ENCODE assay signal across 16 mouse cellular contexts in the genomic region with DNA sequence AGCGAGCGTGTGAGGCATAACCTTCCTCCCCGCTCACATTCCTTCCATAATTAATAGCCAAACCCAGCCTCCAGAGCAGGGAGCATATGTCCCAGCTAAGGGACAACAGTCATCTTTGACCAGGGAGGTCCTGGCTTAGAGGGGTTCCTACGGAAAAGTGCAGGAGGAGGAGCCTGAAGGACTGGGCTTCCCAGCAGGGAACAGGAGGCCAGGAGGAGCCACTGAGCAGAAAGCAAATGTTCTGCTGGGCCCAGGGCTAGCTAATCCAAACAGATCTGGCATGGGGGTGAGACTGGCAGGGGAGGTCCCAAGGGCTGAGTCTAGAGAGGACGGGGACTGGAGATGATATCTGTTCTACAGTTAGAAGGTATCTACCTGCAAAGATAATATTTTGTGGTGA. TPM values are rescaled to one million over a fixed set of nuclear protein-coding genes. Genes with fewer than 3 reads are reported as not detected.
DNase-seq lines count a peak whose midpoint lies in the region; ATAC-seq and TF ChIP-seq lines count a peak whose summit lies in the region.
"Had no signal": no experiment of that assay in that cellular context is flagged by ENCODE, and none has a peak within 500 bp of the region (broad histone marks: within the 10 kb centered on the region; RNA-seq: fewer than 3 reads in every experiment).

No protein-coding gene starts in this region.

- DNase-seq in embryonic facial prominence, embryonic 11.5 days (ENCODE audit: low spot score): no peak
- no peak for DNase-seq in embryonic facial prominence, embryonic 10.5 days (ENCODE audit: low spot score)
- peak; percentile 44 for DNase-seq in kidney, postnatal 14 days
- peak; percentile 40 for DNase-seq in Muller cell, postnatal 12 days (ENCODE audit: inconsistent ontology term)
- no peak for DNase-seq in embryonic facial prominence, embryonic 14.5 days (ENCODE audit: low spot score)
- no peak for DNase-seq in left cerebral cortex, adult 18-20 months (ENCODE audit: low spot score in 2 of 2)
- no peak for DNase-seq in hindbrain, postnatal 0 days (ENCODE audit: low spot score)
- DNase-seq: adrenal gland, adult 8-10 months; embryo, embryonic 11 days; kidney, postnatal 4 days; liver, embryonic 13.5 days; right cerebral cortex, postnatal 25 days had no signal

- peaks cover 3% of the 10 kb centered on the region; the same call in 1 of the 2 replicates for H3K4me1 ChIP-seq in embryonic facial prominence, embryonic 11.5 days (ENCODE audit: control insufficient read depth, insufficient read depth, low read length)
- peaks cover 17% of the 10 kb centered on the region; the same call in 1 of the 2 replicates for H3K4me1 ChIP-seq in embryonic facial prominence, embryonic 10.5 days
- H3K4me1 ChIP-seq in kidney, embryonic 16.5 days (ENCODE audit: insufficient read depth, low read length): 0 out of 2 replicates have a peak, but pooled peaks cover 5% of the 10 kb centered on the region
- peaks cover 16% of the 10 kb centered on the region for H3K4me1 ChIP-seq in embryonic facial prominence, embryonic 14.5 days (ENCODE audit: control insufficient read depth, insufficient read depth, low read length)
- peaks cover 15% of the 10 kb centered on the region for H3K4me1 ChIP-seq in hindbrain, postnatal 0 days (ENCODE audit: insufficient read depth, low read length)

- 0 out of 2 replicates have a peak overlapping the region, but pooled peaks have one; percentile 9 for H3K9ac ChIP-seq in embryonic facial prominence, embryonic 11.5 days (replicated peaks; ENCODE audit: low read length)
- no peak overlapping the region for H3K9ac ChIP-seq in kidney, embryonic 16.5 days (replicated peaks; ENCODE audit: low read length)
- H3K9ac ChIP-seq in embryonic facial prominence, embryonic 14.5 days (ENCODE audit: low read depth, low read length): 0 out of 2 replicates have a peak overlapping the region, but pooled peaks have one; percentile 14
- H3K9ac ChIP-seq in hindbrain, postnatal 0 days (replicated peaks; ENCODE audit: low read length): no peak overlapping the region
- H3K9ac ChIP-seq: intestine, embryonic 15.5 days; liver, embryonic 13.5 days had no signal

- ATAC-seq in embryonic facial prominence, embryonic 11.5 days (replicated peaks; ENCODE audit: insufficient number of reproducible peaks, low FRiP score, low TSS enrichment, low read depth): no peak
- ATAC-seq in kidney, embryonic 16.5 days (ENCODE audit: low FRiP score, low TSS enrichment): no peak
- no peak for ATAC-seq in embryonic facial prominence, embryonic 14.5 days (ENCODE audit: low read depth)
- ATAC-seq in hindbrain, postnatal 0 days: no peak
- ATAC-seq: intestine, embryonic 15.5 days had no signal

- peaks cover 67% of the 10 kb centered on the region for H3K27me3 ChIP-seq in embryonic facial prominence, embryonic 11.5 days (ENCODE audit: control insufficient read depth, insufficient read depth, low read length)
- peaks cover 100% of the 10 kb centered on the region for H3K27me3 ChIP-seq in embryonic facial prominence, embryonic 10.5 days (replicated peaks; ENCODE audit: low read depth, poor library complexity, severe bottlenecking)
- peaks cover 76% of the 10 kb centered on the region for H3K27me3 ChIP-seq in kidney, embryonic 16.5 days (ENCODE audit: insufficient read depth, low read length)
- no peaks in the 10 kb centered on the region; the same call in 1 of the 2 replicates for H3K27me3 ChIP-seq in embryonic facial prominence, embryonic 14.5 days (replicated peaks; ENCODE audit: control insufficient read depth, insufficient read depth, low read length)
- no peaks in the 10 kb centered on the region for H3K27me3 ChIP-seq in hindbrain, postnatal 0 days (ENCODE audit: insufficient read depth, low read length)

- WGBS in embryonic facial prominence, embryonic 11.5 days: 30% methylated on average over 5 of the region's 5 CpGs
- WGBS in embryonic facial prominence, embryonic 10.5 days: 41% methylated on average over 5 of the region's 5 CpGs
- 30% methylated on average over 5 of the region's 5 CpGs for WGBS in kidney, embryonic 16.5 days
- WGBS in embryonic facial prominence, embryonic 14.5 days: 34% methylated on average over 5 of the region's 5 CpGs
- 38% methylated on average over 5 of the region's 5 CpGs for WGBS in hindbrain, postnatal 0 days

- no peak overlapping the region for H3K4me3 ChIP-seq in embryonic facial prominence, embryonic 11.5 days (ENCODE audit: low read depth, low read length)
- no peak overlapping the region for H3K4me3 ChIP-seq in embryonic facial prominence, embryonic 10.5 days
- no peak overlapping the region for H3K4me3 ChIP-seq in kidney, embryonic 16.5 days (ENCODE audit: low read length)
- no peak overlapping the region for H3K4me3 ChIP-seq in embryonic facial prominence, embryonic 14.5 days (ENCODE audit: low read depth, low read length)
- H3K4me3 ChIP-seq in hindbrain, postnatal 0 days (ENCODE audit: low read length): no peak overlapping the region
- H3K4me3 ChIP-seq: hindbrain, embryonic 10.5 days; intestine, embryonic 15.5 days; liver, embryonic 13.5 days had no signal

- no peak overlapping the region for H3K4me2 ChIP-seq in embryonic facial prominence, embryonic 11.5 days (ENCODE audit: low read depth, low read length)
- H3K4me2 ChIP-seq in kidney, embryonic 16.5 days (replicated peaks; ENCODE audit: low read depth, low read length): no peak overlapping the region
- H3K4me2 ChIP-seq in embryonic facial prominence, embryonic 14.5 days (ENCODE audit: low read depth, low read length): no peak overlapping the region
- no peak overlapping the region for H3K4me2 ChIP-seq in hindbrain, postnatal 0 days (ENCODE audit: low read depth, low read length)
- H3K4me2 ChIP-seq: intestine, embryonic 15.5 days; liver, embryonic 13.5 days had no signal

- no peaks in the 10 kb centered on the region for H3K36me3 ChIP-seq in embryonic facial prominence, embryonic 11.5 days (replicated peaks; ENCODE audit: control insufficient read depth, insufficient read depth, low read depth, low read length)
- H3K36me3 ChIP-seq in embryonic facial prominence, embryonic 10.5 days (replicated peaks): no peaks in the 10 kb centered on the region
- H3K36me3 ChIP-seq in kidney, embryonic 16.5 days (ENCODE audit: insufficient read depth, low read length): no peaks in the 10 kb centered on the region
- H3K36me3 ChIP-seq in embryonic facial prominence, embryonic 14.5 days (ENCODE audit: control insufficient read depth, insufficient read depth, low read length): peaks cover 54% of the 10 kb centered on the region
- no peaks in the 10 kb centered on the region for H3K36me3 ChIP-seq in hindbrain, postnatal 0 days (ENCODE audit: insufficient read depth, low read length)
- H3K36me3 ChIP-seq: hindbrain, embryonic 10.5 days; intestine, embryonic 15.5 days; liver, embryonic 13.5 days had no signal

- H3K9me3 ChIP-seq in embryonic facial prominence, embryonic 11.5 days (replicated peaks; ENCODE audit: control insufficient read depth, low read length): no peaks in the 10 kb centered on the region
- no peaks in the 10 kb centered on the region for H3K9me3 ChIP-seq in embryonic facial prominence, embryonic 10.5 days
- H3K9me3 ChIP-seq in kidney, embryonic 16.5 days (ENCODE audit: low read length): no peaks in the 10 kb centered on the region
- H3K9me3 ChIP-seq in embryonic facial prominence, embryonic 14.5 days (ENCODE audit: control insufficient read depth, low read length): no peaks in the 10 kb centered on the region
- no peaks in the 10 kb centered on the region for H3K9me3 ChIP-seq in hindbrain, postnatal 0 days (ENCODE audit: low read length)
- H3K9me3 ChIP-seq: hindbrain, embryonic 10.5 days; intestine, embryonic 15.5 days; liver, embryonic 13.5 days had no signal

- TF ChIP-seq CTCF in hindbrain, postnatal 0 days (IDR thresholded peaks at IDR 0.05; ENCODE audit: low read depth): no peak

- H3K27ac ChIP-seq in embryonic facial prominence, embryonic 11.5 days (replicated peaks; ENCODE audit: low read depth, low read length): no peak overlapping the region
- no peak overlapping the region for H3K27ac ChIP-seq in embryonic facial prominence, embryonic 10.5 days (replicated peaks)
- H3K27ac ChIP-seq in kidney, embryonic 16.5 days (ENCODE audit: low read length): no peak overlapping the region
- H3K27ac ChIP-seq in embryonic facial prominence, embryonic 14.5 days (replicated peaks; ENCODE audit: low read depth, low read length): no peak overlapping the region
- H3K27ac ChIP-seq in hindbrain, postnatal 0 days: no peak overlapping the region; the same call in 1 of the 2 replicates
- H3K27ac ChIP-seq: hindbrain, embryonic 10.5 days; intestine, embryonic 15.5 days; liver, embryonic 13.5 days; macrophage had no signal

RNA-seq across cellular contexts. Expression of a gene that starts 34.7 kb away (rescaled TPM):
- polyA plus RNA-seq in embryonic facial prominence, embryonic 11.5 days (2014; fragmentation: Nextera tagmentation; extraction: Ambion mirVana): 3.6 and 5.7 TPM in 2 replicates
- polyA plus RNA-seq in embryonic facial prominence, embryonic 10.5 days (2016; fragmentation: Nextera tagmentation; extraction: Ambion mirVana): 1.6 and 3.6 TPM in 2 replicates
- 2.3 and 2.8 TPM in 2 replicates for polyA plus RNA-seq in kidney, embryonic 16.5 days (2015; fragmentation: Nextera tagmentation; extraction: Ambion mirVana)
- 2.0 and 2.7 TPM in 2 replicates for polyA plus RNA-seq in embryonic facial prominence, embryonic 14.5 days (2014; fragmentation: Nextera tagmentation; extraction: Ambion mirVana)
- total RNA-seq in left cerebral cortex, adult 18-20 months (2021): not detected
- 1.2 TPM in 1 of 2 replicates, not detected in the other for total RNA-seq in hindbrain, postnatal 0 days (2014; rRNA removed)
- polyA plus RNA-seq in hindbrain, postnatal 0 days (2015; fragmentation: Nextera tagmentation; extraction: Ambion mirVana): 1.1 and 1.7 TPM in 2 replicates
- polyA plus RNA-seq: macrophage had no signal

RNA-seq across cellular contexts. Expression of a gene that starts 42.6 kb away (rescaled TPM):
- polyA plus RNA-seq in embryonic facial prominence, embryonic 11.5 days (2014; fragmentation: Nextera tagmentation; extraction: Ambion mirVana): 5.9 and 6.8 TPM in 2 replicates
- polyA plus RNA-seq in embryonic facial prominence, embryonic 10.5 days (2016; fragmentation: Nextera tagmentation; extraction: Ambion mirVana): 0.29 and 0.77 TPM in 2 replicates
- polyA plus RNA-seq in kidney, embryonic 16.5 days (2015; fragmentation: Nextera tagmentation; extraction: Ambion mirVana): 14.8 and 15.9 TPM in 2 replicates
- 64.0 and 67.4 TPM in 2 replicates for polyA plus RNA-seq in embryonic facial prominence, embryonic 14.5 days (2014; fragmentation: Nextera tagmentation; extraction: Ambion mirVana)
- total RNA-seq in left cerebral cortex, adult 18-20 months (2021): 100 to 1,000 TPM; 291 to 300 TPM
- total RNA-seq in hindbrain, postnatal 0 days (2014; rRNA removed): 90.4 and 92.5 TPM in 2 replicates
- polyA plus RNA-seq in hindbrain, postnatal 0 days (2015; fragmentation: Nextera tagmentation; extraction: Ambion mirVana): 123 and 126 TPM in 2 replicates

RNA-seq across cellular contexts. Expression of a gene that starts 56.2 kb away (rescaled TPM):
- polyA plus RNA-seq in embryonic facial prominence, embryonic 11.5 days (2014; fragmentation: Nextera tagmentation; extraction: Ambion mirVana): 4.6 and 5.3 TPM in 2 replicates
- polyA plus RNA-seq in embryonic facial prominence, embryonic 10.5 days (2016; fragmentation: Nextera tagmentation; extraction: Ambion mirVana): 4.3 and 5.5 TPM in 2 replicates
- 7.9 and 8.1 TPM in 2 replicates for polyA plus RNA-seq in kidney, embryonic 16.5 days (2015; fragmentation: Nextera tagmentation; extraction: Ambion mirVana)
- 5.8 and 6.8 TPM in 2 replicates for polyA plus RNA-seq in embryonic facial prominence, embryonic 14.5 days (2014; fragmentation: Nextera tagmentation; extraction: Ambion mirVana)
- total RNA-seq in left cerebral cortex, adult 18-20 months (2021): 1 to 10 TPM; 2.6 TPM
- total RNA-seq in hindbrain, postnatal 0 days (2014; rRNA removed): 1.7 and 7.8 TPM in 2 replicates
- polyA plus RNA-seq in hindbrain, postnatal 0 days (2015; fragmentation: Nextera tagmentation; extraction: Ambion mirVana): 2.0 and 2.3 TPM in 2 replicates

Comparison
In these comparisons a context has a peak if more than half of its experiments do, and no peak if none do; other contexts are left out.
1. DNase-seq: peak in kidney, postnatal 14 days (single experiment) and Muller cell, postnatal 12 days (single experiment); none in embryonic facial prominence, embryonic 11.5 days (single experiment), embryonic facial prominence, embryonic 10.5 days (single experiment), embryonic facial prominence, embryonic 14.5 days (single experiment), left cerebral cortex, adult 18-20 months (0 of 2) and hindbrain, postnatal 0 days (single experiment).
2. H3K9ac ChIP-seq: peak in embryonic facial prominence, embryonic 11.5 days (single experiment) and embryonic facial prominence, embryonic 14.5 days (single experiment); none in kidney, embryonic 16.5 days (single experiment) and hindbrain, postnatal 0 days (single experiment).